ENCODE assay signal across 8 mouse cellular contexts in genomic region chr2:157278717-157279415, GRCm38 (mm10). TPM values are rescaled to one million over a fixed set of nuclear protein-coding genes. Genes with fewer than 3 reads are reported as not detected.
A peak's percentile ranks its signal among the peaks of the same experiment; 100 is the strongest.
DNase-seq lines count a peak whose midpoint lies in the region; ATAC-seq lines count a peak whose summit lies in the region.

Gene Rpn2, plus strand, starts transcription at chr2:157279017.

- H3K36me3 ChIP-seq in hindbrain, embryonic 15.5 days: peaks cover 6% of the 10 kb centered on the region; the same call in 1 of the 2 replicates

- peak within 1 kb of the TSS; percentile 69 for H3K4me3 ChIP-seq in hindbrain, embryonic 15.5 days

- H3K9ac ChIP-seq in hindbrain, embryonic 15.5 days: peak within 1 kb of the TSS; percentile 91

- under 1% methylated on average over 61 of the region's 64 CpGs for WGBS in hindbrain, embryonic 15.5 days

- peak; percentile 99 for ATAC-seq in hindbrain, embryonic 15.5 days (ENCODE audit: low FRiP score, low read depth)

- peak within 1 kb of the TSS; percentile 96 for H3K27ac ChIP-seq in hindbrain, embryonic 15.5 days (replicated peaks)

- no peaks in the 10 kb centered on the region for H3K9me3 ChIP-seq in hindbrain, embryonic 15.5 days

- DNase-seq in T-cell, adult 2 months (ENCODE audit: low spot score): peak; percentile 93
- DNase-seq in cerebellum, postnatal 36 days: peak; percentile 97 to 98
- peak; percentile 96 to 98 for DNase-seq in frontal cortex, postnatal 36 days (ENCODE audit: low spot score in 2 of 2)
- DNase-seq in left cerebral cortex, adult 11 months (ENCODE audit: low spot score): peak; percentile 93
- peak; percentile 98 for DNase-seq in lung, postnatal 4 days
- peak; percentile 88 for DNase-seq in retina, postnatal 7 days (ENCODE audit: low read depth, low spot score)
- DNase-seq in urinary bladder, adult 2 months (ENCODE audit: low spot score): peak; percentile 97

- peak within 1 kb of the TSS; percentile 78 for H3K4me2 ChIP-seq in hindbrain, embryonic 15.5 days

- H3K27me3 ChIP-seq in hindbrain, embryonic 15.5 days: no peaks in the 10 kb centered on the region

- H3K4me1 ChIP-seq in hindbrain, embryonic 15.5 days (replicated peaks): peaks cover 25% of the 10 kb centered on the region

RNA-seq across cellular contexts. Expression of gene Rpn2, which starts in this region (rescaled TPM):
- polyA plus RNA-seq in hindbrain, embryonic 15.5 days (2015; fragmentation: Nextera tagmentation; extraction: Ambion mirVana): 222 and 223 TPM in 2 replicates
- 185 and 189 TPM in 2 replicates for polyA plus RNA-seq in urinary bladder, adult 2 months (2012; rRNA removed)

Comparison
In these comparisons a context has a peak if more than half of its experiments do, and no peak if none do; other contexts are left out.
1. Peak in every context shown above with its lines: DNase-seq, ATAC-seq, H3K4me3 ChIP-seq and H3K27ac ChIP-seq.